Mouse (Mus musculus): Measurements from ENCODE around the gene Kcnn3. TPM values are rescaled to one million over a fixed set of nuclear protein-coding genes. Genes with fewer than 3 reads are reported as not detected.

Kcnn3 gene
- polyA plus RNA-seq, 1 experiment from 2014 or later = 0.04 TPM

GRCm38 (mm10) chr3:89723400-89724084 lies 203.6 kb downstream of the Kcnn3 start:
- ChIA-PET CTCF (interaction anchor here (1.1 kb wide), 1 partner anchor 10 kb away, joined by 3 read pairs; no protein-coding TSS in a partner anchor), POLR2A (no interaction called here)
- H3K27me3 ChIP-seq = no peaks in the 10 kb centered on the region
- ATAC-seq (no peak), DNase-seq (ENCODE audit: low read depth, low spot score) (no peak)
- in situ Hi-C loops (cut with MboI; ENCODE audit: low pct_unique_long_range_greater_than_20kb) = no loop called here
- TF ChIP-seq CTCF (IDR thresholded peaks at IDR 0.05) = no peak

Other genes with a start within 250 kb of the Kcnn3 start
- gene Slc50a1, start 249.6 kb upstream of the Kcnn3 start, polyA plus RNA-seq (2021) = 88.3 TPM
- 97.1 TPM for gene Efna1, start 239.0 kb upstream of the Kcnn3 start, polyA plus RNA-seq (2021)
- 9.4 TPM for gene Efna3, start 197.2 kb upstream of the Kcnn3 start, polyA plus RNA-seq (2021)
- gene Efna4, start 182.1 kb upstream of the Kcnn3 start, polyA plus RNA-seq (2021) = 48.7 TPM
- 226 TPM for gene Adam15, start 170.2 kb upstream of the Kcnn3 start, polyA plus RNA-seq (2021)
- gene Dcst2, start 158.2 kb upstream of the Kcnn3 start, polyA plus RNA-seq (2021) = 0.06 TPM
- 1.3 TPM for gene Dcst1, start 154.9 kb upstream of the Kcnn3 start, polyA plus RNA-seq (2021)
- gene Zbtb7b, start 125.4 kb upstream of the Kcnn3 start, polyA plus RNA-seq (2021) = 73.7 TPM
- not detected for gene Lenep, start 117.4 kb upstream of the Kcnn3 start, polyA plus RNA-seq (2021)
- gene Flad1, start 108.3 kb upstream of the Kcnn3 start, polyA plus RNA-seq (2021) = 40.6 TPM
- gene Cks1b, start 101.8 kb upstream of the Kcnn3 start, polyA plus RNA-seq (2021) = 162 TPM
- 174 TPM for gene Shc1, start 101.7 kb upstream of the Kcnn3 start, polyA plus RNA-seq (2021)
- gene Pygo2, start 90.0 kb upstream of the Kcnn3 start, polyA plus RNA-seq (2021) = 68.4 TPM
- 354 TPM for gene Pbxip1, start 83.5 kb upstream of the Kcnn3 start, polyA plus RNA-seq (2021)
- gene Pmvk, start 65.6 kb upstream of the Kcnn3 start, polyA plus RNA-seq (2021) = 40.7 TPM
- 39.0 TPM for gene Adar, start 194.9 kb downstream of the Kcnn3 start, polyA plus RNA-seq (2021)
- 1.5 TPM for gene Chrnb2, start 244.5 kb downstream of the Kcnn3 start, polyA plus RNA-seq (2021)